Mouse (Mus musculus) cerebellum, adult 18-20 months (tissue): ENCODE measurements at regions not wholly inside any gene's neighbourhood (a gene's known extent, or its start where the extent isn't known, plus 50 kb on each side); places are given as distances from the start of the nearest gene placed in this dataset.
A peak's percentile ranks its signal among the peaks of the same experiment; 100 is the strongest.

Experiments
- DNase-seq, 2 experiments: peaks; one replicate each; pipeline ENCODE4 v3.0.0; 2021

GRCm38 (mm10) chr6:120614526-120614925 lies 51.6 kb upstream of the Cecr2 start:
- DNase-seq = no peak

- no peak for DNase-seq
These were observed 53.8 kb upstream of the Cecr2 start for GRCm38 (mm10) chr6:120612346-120612745.

- no peak for DNase-seq
These were observed 56.3 kb upstream of the Cecr2 start for GRCm38 (mm10) chr6:120609858-120610257.

GRCm38 (mm10) chr6:120605471-120605870 lies 60.7 kb upstream of the Cecr2 start:
- no peak for DNase-seq

- no peak for DNase-seq
These were observed 61.9 kb upstream of the Cecr2 start for GRCm38 (mm10) chr6:120604020-120604958.

- DNase-seq = no peak
These were observed 62.7 kb upstream of the Cecr2 start for GRCm38 (mm10) chr6:120603454-120603853.

- DNase-seq = no peak
These were observed 65.8 kb upstream of the Cecr2 start for GRCm38 (mm10) chr6:120600376-120600775.

GRCm38 (mm10) chr6:120598471-120598870 lies 67.4 kb upstream of the Hdhd5 start:
- no peak for DNase-seq

GRCm38 (mm10) chr6:120597887-120598286 lies 66.8 kb upstream of the Hdhd5 start:
- DNase-seq = no peak

- no peak for DNase-seq
These were observed 65.6 kb upstream of the Hdhd5 start for GRCm38 (mm10) chr6:120596717-120597116.

- no peak for DNase-seq
These were observed 63.3 kb upstream of the Hdhd5 start for GRCm38 (mm10) chr6:120594463-120594862.

GRCm38 (mm10) chr6:120592705-120593104 lies 61.6 kb upstream of the Hdhd5 start:
- peak; percentile 43 to 57 for DNase-seq

GRCm38 (mm10) chr6:120592031-120592681 lies 61.0 kb upstream of the Hdhd5 start:
- peak in 1 of 2 experiments; percentile 19 for DNase-seq

GRCm38 (mm10) chr6:120590191-120590590 lies 59.1 kb upstream of the Hdhd5 start:
- no peak for DNase-seq

- DNase-seq = no peak
These were observed 57.9 kb upstream of the Hdhd5 start for GRCm38 (mm10) chr6:120588701-120589659.

GRCm38 (mm10) chr6:120585941-120586280 lies 54.8 kb upstream of the Hdhd5 start:
- DNase-seq = no peak

GRCm38 (mm10) chr6:120585118-120585940 lies 54.2 kb upstream of the Hdhd5 start:
- DNase-seq = no peak

- DNase-seq = no peak
These were observed 50.6 kb upstream of the Hdhd5 start for GRCm38 (mm10) chr6:120581748-120582147.
